Mouse (Mus musculus) heart, embryonic 12.5 days (tissue): ENCODE measurements around the gene Mrpl52. TPM values are rescaled to one million over a fixed set of nuclear protein-coding genes. Genes with fewer than 3 reads are reported as not detected.

Source experiments
- ATAC-seq: fragments of 200-750 bp; cut with Nextera tagmentation; 2 replicates; pipeline ENCODE4 v1.8.0; 2017; ENCODE audit warnings: moderate TSS enrichment, moderate library complexity; ENCODE audit not compliant: insufficient number of reproducible peaks, low FRiP score
- H3K27ac ChIP-seq: fragments of 300-500 bp; sonication (generic); 2 replicates; pipeline ENCODE4 v1.5.1; 2016; ENCODE audit warnings: mild to moderate bottlenecking, moderate library complexity; ENCODE audit not compliant: poor library complexity, severe bottlenecking
- H3K27me3 ChIP-seq: fragments of 300-500 bp; sonication (generic); replicated peaks from 2 replicates; pipeline ENCODE4 v1.6.1; 2016; ENCODE audit warnings: mild to moderate bottlenecking, moderate library complexity
- H3K36me3 ChIP-seq: fragments of 300-500 bp; sonication (generic); 2 replicates; pipeline ENCODE4 v1.6.1; 2016; ENCODE audit warnings: mild to moderate bottlenecking, moderate library complexity
- H3K4me1 ChIP-seq: fragments of 300-500 bp; sonication (generic); replicated peaks from 2 replicates; pipeline ENCODE4 v1.6.1; 2016; ENCODE audit warnings: mild to moderate bottlenecking
- H3K4me2 ChIP-seq: fragments of 300-500 bp; sonication (generic); 2 replicates; pipeline ENCODE4 v1.6.1; 2016; ENCODE audit warnings: mild to moderate bottlenecking, moderate library complexity
- H3K4me3 ChIP-seq: fragments of 300-500 bp; sonication (generic); 2 replicates; pipeline ENCODE4 v1.5.1; 2016; ENCODE audit warnings: mild to moderate bottlenecking
- H3K9ac ChIP-seq: fragments of 300-500 bp; sonication (generic); 2 replicates; pipeline ENCODE4 v1.6.1; 2016; ENCODE audit warnings: mild to moderate bottlenecking, moderate library complexity
- H3K9me3 ChIP-seq: fragments of 300-500 bp; sonication (generic); replicated peaks from 2 replicates; pipeline ENCODE4 v1.6.1; 2016; ENCODE audit warnings: mild to moderate bottlenecking, moderate library complexity
- WGBS: fragments of 180-500 bp; shearing (Covaris S2); methylation state at CpG from one replicate; pipeline ENCODE4 v1.1.7; 2016; 5-methylcytosine and 5-hydroxymethylcytosine counted together
- polyA plus RNA-seq: library from polyadenylated mRNA; unstranded; fragments of >200 nt; fragmentation: Nextera tagmentation; extraction: Ambion mirVana; gene quantifications from 2 replicates; pipeline ENCODE4 v1.2.1, GENCODE M21; 2016

Gene Mrpl52
- polyA plus RNA-seq, 1 experiment from 2014 or later: 290 TPM

DNA sequence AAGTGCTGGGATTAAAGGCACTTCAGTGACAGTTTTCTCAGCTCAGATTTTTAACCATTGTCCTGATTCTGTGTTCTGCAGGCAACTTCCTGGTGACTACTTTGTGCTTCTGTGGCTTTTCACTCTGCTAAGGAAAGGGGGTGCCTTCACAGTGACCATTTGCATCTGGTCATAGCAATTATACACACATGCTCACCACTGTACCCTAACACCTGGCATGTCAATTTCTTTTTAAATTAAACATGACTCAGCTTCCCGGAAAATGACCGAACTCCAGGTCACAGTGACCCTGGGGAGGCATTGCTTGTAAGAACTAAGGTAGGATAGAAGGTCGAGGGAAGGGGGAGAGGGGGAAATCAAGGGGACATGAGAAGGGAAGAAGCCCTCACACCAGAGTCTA, 32.9 kb upstream of the Mrpl52 start:
- no peak for ATAC-seq
- Histone ChIP-seq H3K9ac (no peak overlapping the region), H3K36me3 (no peaks in the 10 kb centered on the region), H3K27ac (no peak overlapping the region), H3K4me3 (no peak overlapping the region), H3K4me2 (no peak overlapping the region), H3K4me1 (no peaks in the 10 kb centered on the region), H3K27me3 (no peaks in the 10 kb centered on the region), H3K9me3 (no peaks in the 10 kb centered on the region)
- 68% methylated on average over 3 of the region's 3 CpGs for WGBS

DNA sequence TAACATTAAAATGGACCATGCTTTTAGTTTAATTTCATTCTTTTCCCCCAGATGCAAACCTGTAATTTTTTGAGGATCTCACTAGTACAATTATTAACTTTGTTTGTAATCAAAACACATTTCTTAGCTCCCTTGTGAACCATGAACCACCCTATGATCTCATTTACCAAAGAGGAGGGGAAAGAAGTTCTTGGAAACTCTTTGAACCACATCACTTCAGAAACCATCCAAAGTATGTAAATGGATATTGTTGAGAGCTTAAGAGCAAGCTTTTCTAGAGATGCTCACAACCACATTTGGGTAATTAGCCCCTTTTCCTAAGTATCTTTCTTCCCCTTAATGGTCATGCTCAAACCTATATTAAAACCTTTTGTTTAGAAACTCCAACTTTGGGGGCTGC, 32.4 kb upstream of the Mrpl52 start:
- Histone ChIP-seq H3K27me3 (no peaks in the 10 kb centered on the region), H3K4me2 (no peak overlapping the region)
- ATAC-seq: no peak

DNA sequence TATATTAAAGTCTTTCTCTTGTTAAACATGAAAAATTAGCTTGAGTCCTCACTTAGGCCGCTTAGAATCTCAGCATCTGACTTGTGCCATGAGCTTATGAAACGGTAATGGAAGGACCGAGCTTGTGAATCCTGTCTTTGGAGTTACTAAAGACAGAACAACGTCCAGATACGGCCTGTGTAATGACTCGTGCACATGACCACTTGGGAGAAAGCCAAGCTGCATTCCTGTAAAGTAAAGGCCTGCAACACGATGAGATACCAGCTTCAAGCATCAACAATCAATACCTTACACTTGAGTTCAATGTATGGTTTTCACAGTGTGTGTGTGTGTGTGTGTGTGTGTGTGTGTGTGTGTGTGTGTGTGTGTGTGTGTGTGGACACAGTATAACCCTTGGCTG, 30.0 kb upstream of the Mrpl52 start:
- Histone ChIP-seq H3K9me3 (no peaks in the 10 kb centered on the region), H3K9ac (no peak overlapping the region), H3K36me3 (no peaks in the 10 kb centered on the region), H3K27me3 (no peaks in the 10 kb centered on the region), H3K4me1 (no peaks in the 10 kb centered on the region), H3K27ac (no peak overlapping the region), H3K4me3 (no peak overlapping the region), H3K4me2 (no peak overlapping the region)
- no peak for ATAC-seq
- WGBS: 55% methylated on average over 7 of the region's 7 CpGs

More for the DNA sequence above, 32.4 kb upstream of the Mrpl52 start:
- no peaks in the 10 kb centered on the region for H3K4me1 ChIP-seq
- no peaks in the 10 kb centered on the region for H3K9me3 ChIP-seq
- no peaks in the 10 kb centered on the region for H3K36me3 ChIP-seq
- no peak overlapping the region for H3K9ac ChIP-seq
- no peak overlapping the region for H3K27ac ChIP-seq
- no peak overlapping the region for H3K4me3 ChIP-seq

DNA sequence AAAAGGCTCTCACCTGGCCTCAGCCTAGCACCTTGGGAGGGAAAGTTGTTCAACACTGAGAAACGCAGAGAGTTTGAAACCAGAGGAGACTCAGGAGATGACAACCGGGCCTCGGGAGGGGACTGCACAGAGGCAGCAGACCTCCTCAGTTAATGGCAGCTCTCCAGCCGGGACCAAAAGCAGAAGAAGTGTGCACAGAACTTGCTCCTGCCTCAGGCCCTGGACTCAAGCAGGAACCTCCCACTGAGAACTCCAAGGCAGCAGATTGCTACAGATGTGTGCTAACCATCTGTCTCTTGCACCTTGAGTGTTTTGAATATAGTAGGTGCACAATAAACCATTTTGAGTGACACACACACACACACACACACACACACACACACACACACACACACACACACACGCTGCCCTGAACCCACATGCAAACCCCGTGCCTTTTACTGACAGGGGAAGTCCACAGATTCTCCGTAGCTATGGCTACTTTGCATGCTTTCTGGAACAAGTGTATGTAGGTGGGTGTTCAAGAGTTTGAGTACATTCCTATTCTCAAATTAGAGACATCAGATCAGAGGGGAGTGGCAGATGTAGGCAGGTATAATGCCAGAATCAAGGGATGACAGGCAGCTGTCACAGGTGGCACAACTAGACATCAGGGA, 28.7 kb upstream of the Mrpl52 start:
- Histone ChIP-seq H3K4me1 (no peaks in the 10 kb centered on the region), H3K4me2 (no peak overlapping the region), H3K27ac (no peak overlapping the region), H3K36me3 (no peaks in the 10 kb centered on the region), H3K9ac (no peak overlapping the region), H3K9me3 (no peaks in the 10 kb centered on the region), H3K4me3 (no peak overlapping the region), H3K27me3 (no peaks in the 10 kb centered on the region)
- no peak for ATAC-seq
- 74% methylated on average over 7 of the region's 7 CpGs for WGBS

DNA sequence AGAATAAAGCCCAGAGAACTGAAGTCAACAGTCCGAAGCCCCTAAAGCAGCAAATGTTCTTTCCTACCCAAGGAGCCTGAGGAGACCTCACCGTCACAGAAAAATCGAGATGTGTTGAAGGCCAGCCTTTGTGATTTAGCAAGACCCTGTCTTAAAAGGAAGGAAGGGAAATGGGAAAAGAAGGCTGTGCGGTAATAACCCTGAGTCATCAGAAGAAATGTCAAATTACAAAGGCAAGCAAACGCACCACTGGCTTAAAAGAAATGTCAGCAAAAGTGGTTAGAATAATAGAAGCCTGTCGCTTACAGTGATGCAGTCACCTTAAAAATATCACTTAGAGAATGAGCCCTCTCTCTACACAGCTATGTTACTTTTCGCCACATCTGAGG, 28.2 kb upstream of the Mrpl52 start:
- no peak for ATAC-seq
- no peaks in the 10 kb centered on the region for H3K36me3 ChIP-seq
- H3K4me2 ChIP-seq: no peak overlapping the region
- no peaks in the 10 kb centered on the region for H3K27me3 ChIP-seq
- H3K9ac ChIP-seq: no peak overlapping the region
- H3K9me3 ChIP-seq: no peaks in the 10 kb centered on the region
- 70% methylated on average over 7 of the region's 7 CpGs for whole genome bisulfite sequencing
- no peaks in the 10 kb centered on the region for H3K4me1 ChIP-seq
- H3K27ac ChIP-seq: no peak overlapping the region
- H3K4me3 ChIP-seq: no peak overlapping the region

DNA sequence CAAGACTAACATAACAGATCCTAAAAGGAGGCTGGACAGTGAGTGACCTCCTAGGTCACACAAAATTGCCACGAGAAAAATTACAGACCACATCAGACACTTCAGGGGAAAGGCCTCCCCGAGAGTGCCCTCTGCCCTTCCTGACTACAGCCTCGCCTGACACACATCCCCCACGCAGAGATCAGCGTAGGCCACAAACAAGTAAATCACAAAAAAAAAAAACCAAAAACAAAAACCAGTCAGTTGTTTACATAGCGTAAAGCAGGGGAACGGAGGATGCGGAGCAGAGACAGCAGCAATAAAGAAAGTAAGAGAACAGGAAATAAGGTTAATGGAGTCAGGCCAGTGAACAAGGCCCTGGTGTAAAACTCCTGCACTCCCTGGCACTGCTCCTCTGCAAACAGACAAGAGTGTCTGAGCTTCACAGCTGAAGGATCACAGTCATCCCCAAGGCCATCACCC, 27.8 kb upstream of the Mrpl52 start:
- Histone ChIP-seq H3K36me3 (0 out of 2 replicates have a peak, but pooled peaks cover under 1% of the 10 kb centered on the region), H3K9ac (no peak overlapping the region), H3K9me3 (no peaks in the 10 kb centered on the region), H3K4me1 (no peaks in the 10 kb centered on the region), H3K27ac (no peak overlapping the region), H3K4me2 (no peak overlapping the region), H3K27me3 (no peaks in the 10 kb centered on the region), H3K4me3 (no peak overlapping the region)
- WGBS: 59% methylated on average over 8 of the region's 8 CpGs
- ATAC-seq: no peak

DNA sequence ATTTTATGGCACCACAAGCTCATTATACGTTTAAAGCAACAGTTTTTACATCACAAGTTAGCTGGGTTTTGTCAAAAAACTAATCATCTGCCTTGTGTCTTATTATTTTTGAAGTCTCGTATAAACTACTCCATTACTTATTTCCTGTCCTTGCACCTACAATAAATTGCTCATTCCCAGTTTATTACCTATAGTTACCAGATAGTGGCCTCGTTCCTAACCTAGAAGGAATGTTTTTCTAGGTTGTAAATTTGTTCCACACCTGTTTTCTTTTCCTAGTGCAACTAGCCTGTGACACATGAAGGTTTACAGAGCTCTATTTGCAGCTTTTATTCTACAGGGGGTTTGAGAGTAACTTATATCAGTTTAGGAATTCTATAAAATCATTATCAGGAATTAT, 25.0 kb upstream of the Mrpl52 start:
- Histone ChIP-seq H3K27ac (no peak overlapping the region), H3K4me3 (no peak overlapping the region), H3K4me1 (no peaks in the 10 kb centered on the region), H3K9ac (no peak overlapping the region), H3K36me3 (0 out of 2 replicates have a peak, but pooled peaks cover 4% of the 10 kb centered on the region), H3K4me2 (no peak overlapping the region), H3K9me3 (no peaks in the 10 kb centered on the region), H3K27me3 (no peaks in the 10 kb centered on the region)
- WGBS: 67% methylated on average over 3 of the region's 3 CpGs
- no peak for ATAC-seq

DNA sequence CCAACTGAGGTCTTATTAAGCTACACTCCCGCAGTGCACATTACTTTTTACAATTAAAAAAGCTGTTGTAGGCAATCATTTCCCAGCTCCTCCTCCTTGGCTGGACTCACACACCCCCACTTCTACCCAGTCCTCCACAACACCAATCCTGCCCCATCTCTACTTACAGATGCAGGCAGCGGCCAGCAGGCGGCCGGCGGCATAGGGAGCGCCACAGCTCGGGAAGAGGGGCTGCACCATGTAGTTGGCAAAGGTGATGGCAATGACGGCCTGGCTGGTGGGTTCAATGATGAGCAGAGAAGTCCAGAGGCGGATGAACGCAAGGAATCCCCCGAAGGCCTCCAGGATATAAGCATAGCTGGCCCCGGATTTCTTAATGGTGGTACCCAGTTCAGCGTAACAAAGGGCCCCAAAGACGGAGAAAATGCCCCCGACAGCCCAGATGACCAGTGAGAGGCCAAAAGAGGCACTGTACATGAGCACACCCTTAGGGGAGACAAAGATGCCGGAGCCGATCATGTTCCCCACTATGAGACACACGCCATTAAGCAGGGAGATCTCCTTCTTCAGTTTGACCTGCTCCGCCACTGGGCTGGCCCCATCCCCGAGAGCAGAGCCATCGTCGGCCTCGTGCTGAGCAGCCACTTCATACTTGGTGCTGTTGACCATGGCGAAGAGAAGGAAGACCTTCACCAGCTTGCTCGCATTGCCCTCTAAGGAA, 18.2 kb upstream of the Mrpl52 start:
- Histone ChIP-seq H3K27ac (no peak overlapping the region), H3K36me3 (0 out of 2 replicates have a peak, but pooled peaks cover 4% of the 10 kb centered on the region), H3K4me3 (no peak overlapping the region), H3K4me2 (peak overlapping the region; percentile 20), H3K9ac (no peak overlapping the region), H3K9me3 (no peaks in the 10 kb centered on the region), H3K4me1 (peaks cover 28% of the 10 kb centered on the region), H3K27me3 (no peaks in the 10 kb centered on the region)
- 85% methylated on average over 25 of the region's 25 CpGs for WGBS
- no peak for ATAC-seq

DNA sequence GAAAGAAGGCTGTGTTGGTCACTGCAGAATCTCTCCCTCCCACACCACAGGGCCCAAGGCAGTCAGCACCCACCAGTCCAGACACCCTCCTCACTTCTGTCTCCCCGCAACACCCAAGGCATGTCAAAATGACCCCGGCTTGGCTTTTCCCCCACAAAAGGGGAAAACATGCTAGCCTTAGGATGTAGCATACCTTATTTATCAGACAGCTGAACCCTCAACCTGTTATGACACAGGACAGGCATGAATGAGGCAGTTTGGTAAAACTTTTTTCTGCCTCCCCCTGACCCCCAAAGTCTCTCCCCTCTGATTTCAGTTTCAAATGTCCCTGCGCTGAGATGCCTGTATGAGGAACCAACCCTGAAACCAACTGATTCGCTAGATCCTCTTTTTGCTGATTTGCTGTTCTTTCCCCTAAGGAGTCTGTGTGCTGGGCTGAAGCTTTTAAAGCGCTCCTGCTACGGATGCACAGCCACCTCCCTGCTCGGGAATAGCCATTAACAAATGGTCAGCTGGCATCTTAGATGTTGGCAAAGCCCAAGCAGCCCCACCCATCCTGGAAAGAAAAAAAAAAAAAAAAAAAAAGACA, 17.6 kb upstream of the Mrpl52 start:
- no peak for ATAC-seq
- WGBS: 73% methylated on average over 7 of the region's 7 CpGs

DNA sequence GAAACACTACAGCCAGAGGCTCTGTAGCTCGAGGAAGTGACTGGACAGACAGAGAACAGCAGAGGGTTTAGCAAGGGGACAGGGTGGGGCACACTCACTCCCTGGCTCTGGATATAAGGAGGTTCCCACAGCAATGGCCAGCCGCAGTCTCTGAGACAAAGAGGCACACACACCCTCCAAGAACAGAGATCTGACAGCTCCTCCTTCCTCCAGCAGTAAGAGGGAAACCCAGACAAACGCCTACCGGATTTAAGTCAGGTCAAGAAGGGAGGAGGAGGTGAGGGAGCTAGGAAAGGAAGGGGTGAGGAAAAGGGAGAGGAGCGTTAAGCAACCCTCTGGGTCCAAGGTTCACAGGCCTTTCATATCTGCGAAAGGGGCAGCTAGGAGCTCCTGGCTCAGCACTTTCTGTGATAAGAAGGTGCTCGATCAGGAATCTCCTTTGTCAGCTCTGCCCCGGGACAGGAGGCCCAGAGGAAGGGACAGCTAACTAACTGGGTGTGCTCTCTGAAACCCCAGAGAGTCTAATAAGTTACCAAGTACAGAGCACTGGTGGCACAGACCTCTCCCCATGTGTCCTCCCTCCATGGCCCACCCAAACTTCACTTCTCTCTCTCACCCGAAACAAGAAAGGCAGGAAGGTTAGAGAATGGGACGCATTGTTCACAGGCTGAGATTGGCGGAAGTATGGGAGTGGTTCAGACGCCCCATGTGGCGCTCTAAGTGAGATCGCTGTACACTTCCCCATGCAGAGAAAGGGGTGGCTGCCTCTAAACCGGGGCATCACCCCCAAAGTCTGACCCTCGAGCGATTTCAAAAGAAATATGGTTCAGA, 16.5 kb upstream of the Mrpl52 start:
- no peaks in the 10 kb centered on the region for H3K27me3 ChIP-seq
- peak; percentile 37; the same call in 1 of the 2 replicates for ATAC-seq
- WGBS: 31% methylated on average over 17 of the region's 17 CpGs
- H3K4me1 ChIP-seq: peaks cover 38% of the 10 kb centered on the region
- H3K9me3 ChIP-seq: no peaks in the 10 kb centered on the region
- H3K4me3 ChIP-seq: 0 out of 2 replicates have a peak overlapping the region, but pooled peaks have one; percentile 0
- 0 out of 2 replicates have a peak overlapping the region, but pooled peaks have one; percentile 17 for H3K9ac ChIP-seq
- no peaks in the 10 kb centered on the region for H3K36me3 ChIP-seq
- H3K27ac ChIP-seq: peak overlapping the region; percentile 14
- H3K4me2 ChIP-seq: peak overlapping the region; percentile 43

More for the DNA sequence above, 17.6 kb upstream of the Mrpl52 start:
- Histone ChIP-seq H3K9ac (no peak overlapping the region), H3K4me3 (no peak overlapping the region), H3K27me3 (no peaks in the 10 kb centered on the region), H3K9me3 (no peaks in the 10 kb centered on the region), H3K27ac (no peak overlapping the region), H3K36me3 (0 out of 2 replicates have a peak, but pooled peaks cover 1% of the 10 kb centered on the region), H3K4me1 (peaks cover 35% of the 10 kb centered on the region), H3K4me2 (peak overlapping the region; percentile 20; the same call in 1 of the 2 replicates)
